Mouse (Mus musculus) stomach, postnatal 0 days (tissue): ENCODE results near the gene Ttll12. TPM values are rescaled to one million over a fixed set of nuclear protein-coding genes. Genes with fewer than 3 reads are reported as not detected.
A peak's percentile ranks its signal among the peaks of the same experiment; 100 is the strongest.

Experiments
- ATAC-seq: fragments of 200-750 bp; cut with Nextera tagmentation; 2 replicates; pipeline ENCODE4 v1.8.0; 2017; ENCODE audit not compliant: low FRiP score, low TSS enrichment
- DNase-seq: peaks from one replicate; pipeline ENCODE4 v3.0.0-alpha.2; 2016; ENCODE audit warnings: low spot score
- H3K27ac ChIP-seq: fragments of 300-500 bp; sonication (generic); replicated peaks from 2 replicates; pipeline ENCODE4 v1.5.1; 2014; ENCODE audit warnings: mild to moderate bottlenecking, control low read depth
- H3K27me3 ChIP-seq: fragments of 300-500 bp; sonication (generic); 2 replicates; pipeline ENCODE4 v1.6.1; 2014; ENCODE audit warnings: low read length; ENCODE audit not compliant: control insufficient read depth, insufficient read depth
- H3K36me3 ChIP-seq: fragments of 300-500 bp; sonication (generic); 2 replicates; pipeline ENCODE4 v1.6.1; 2014; ENCODE audit warnings: low read length, mixed read lengths; ENCODE audit not compliant: control insufficient read depth, insufficient read depth
- H3K4me1 ChIP-seq: fragments of 300-500 bp; sonication (generic); replicated peaks from 2 replicates; pipeline ENCODE4 v1.6.1; 2014; ENCODE audit warnings: antibody characterized with exemption; ENCODE audit not compliant: control insufficient read depth, insufficient read depth
- H3K4me2 ChIP-seq: fragments of 300-500 bp; sonication (generic); replicated peaks from 2 replicates; pipeline ENCODE4 v1.6.1; 2014; ENCODE audit warnings: low read depth, mild to moderate bottlenecking, control low read depth, moderate library complexity
- H3K4me3 ChIP-seq: fragments of 300-500 bp; sonication (generic); 2 replicates; pipeline ENCODE4 v1.5.1; 2014; ENCODE audit warnings: low read depth, low read length, control low read depth
- H3K9ac ChIP-seq: fragments of 300-500 bp; sonication (generic); 2 replicates; pipeline ENCODE4 v1.6.1; 2014; ENCODE audit warnings: mild to moderate bottlenecking, low read length, control low read depth, mixed read lengths
- H3K9me3 ChIP-seq: fragments of 300-500 bp; sonication (generic); 2 replicates; pipeline ENCODE4 v1.6.1; 2016; ENCODE audit warnings: low read length; ENCODE audit not compliant: control insufficient read depth
- CTCF ChIP-seq: IDR thresholded peaks from 2 replicates; pipeline ENCODE4 v1.5.1; 2016; ENCODE audit warnings: antibody characterized with exemption, low read depth, mild to moderate bottlenecking, moderate library complexity
- EP300 ChIP-seq: optimal IDR thresholded peaks from 2 replicates; pipeline ENCODE3; 2016; ENCODE audit warnings: antibody characterized with exemption
- WGBS: fragments of 180-500 bp; shearing (Covaris S2); extraction: QIAGEN DNeasy Blood & Tissue Kit; methylation state at CpG from one replicate; pipeline ENCODE4 v1.1.7; 2014; 5-methylcytosine and 5-hydroxymethylcytosine counted together
- polyA plus RNA-seq: library from polyadenylated mRNA; unstranded; fragments of >200 nt; fragmentation: Nextera tagmentation; extraction: Ambion mirVana; gene quantifications from 2 replicates; pipeline ENCODE4 v1.2.1, GENCODE M21; 2015

The Ttll12 gene
- polyA plus RNA-seq, 1 experiment from 2014 or later = 17.3 TPM

- no peak for TF ChIP-seq EP300
- TF ChIP-seq CTCF = no peak
- H3K27me3 ChIP-seq = no peaks in the 10 kb centered on the region
- no peak overlapping the region for H3K9ac ChIP-seq
- WGBS = 85% methylated on average over 4 of the region's 4 CpGs
- no peak overlapping the region for H3K4me3 ChIP-seq
- no peak for DNase-seq
- H3K9me3 ChIP-seq = 0 out of 2 replicates have a peak, but pooled peaks cover 4% of the 10 kb centered on the region
- H3K27ac ChIP-seq = no peak overlapping the region
- no peak overlapping the region for H3K4me2 ChIP-seq
- H3K4me1 ChIP-seq = no peaks in the 10 kb centered on the region
- no peak for ATAC-seq
- H3K36me3 ChIP-seq = peaks cover 46% of the 10 kb centered on the region
Measured at GRCm38 (mm10) chr15:83582931-83583330, 12.0 kb downstream of the Ttll12 start.

- Histone ChIP-seq H3K9ac (no peak overlapping the region), H3K4me3 (no peak overlapping the region), H3K36me3 (peaks cover 29% of the 10 kb centered on the region), H3K27ac (no peak overlapping the region), H3K4me2 (no peak overlapping the region), H3K4me1 (no peaks in the 10 kb centered on the region), H3K27me3 (no peaks in the 10 kb centered on the region), H3K9me3 (no peaks in the 10 kb centered on the region)
- DNase-seq (no peak), ATAC-seq (no peak)
- WGBS = 86% methylated on average over 9 of the region's 9 CpGs
- no peak for TF ChIP-seq CTCF
- no peak for TF ChIP-seq EP300
Measured at GRCm38 (mm10) chr15:83576651-83577050, 18.3 kb downstream of the Ttll12 start.

- no peak overlapping the region; the same call in 1 of the 2 replicates for H3K27ac ChIP-seq
- ATAC-seq (no peak), DNase-seq (no peak)
- no peak overlapping the region for H3K4me2 ChIP-seq
- H3K9ac ChIP-seq = no peak overlapping the region
- H3K36me3 ChIP-seq = peaks cover 26% of the 10 kb centered on the region
- H3K27me3 ChIP-seq = no peaks in the 10 kb centered on the region
- TF ChIP-seq CTCF (no peak), EP300 (no peak)
- WGBS = 83% methylated on average over 8 of the region's 8 CpGs
- H3K9me3 ChIP-seq = no peaks in the 10 kb centered on the region
- no peak overlapping the region for H3K4me3 ChIP-seq
- no peaks in the 10 kb centered on the region for H3K4me1 ChIP-seq
Measured at GRCm38 (mm10) chr15:83575543-83575942, 19.4 kb downstream of the Ttll12 start.

GRCm38 (mm10) chr15:83574731-83575351 lies 20.1 kb downstream of the Ttll12 start:
- no peak overlapping the region for H3K9ac ChIP-seq
- no peak overlapping the region for H3K4me2 ChIP-seq
- H3K27ac ChIP-seq = peak overlapping the region; percentile 30; the same call in 1 of the 2 replicates
- H3K4me3 ChIP-seq = no peak overlapping the region
- no peaks in the 10 kb centered on the region for H3K4me1 ChIP-seq
- ATAC-seq (no peak; the same call in 1 of the 2 replicates), DNase-seq (no peak)
- H3K27me3 ChIP-seq = no peaks in the 10 kb centered on the region
- H3K9me3 ChIP-seq = no peaks in the 10 kb centered on the region
- H3K36me3 ChIP-seq = peaks cover 22% of the 10 kb centered on the region
- TF ChIP-seq EP300 (no peak), CTCF (no peak)
- WGBS = 57% methylated on average over 6 of the region's 6 CpGs

- Histone ChIP-seq H3K27me3 (no peaks in the 10 kb centered on the region), H3K9ac (no peak overlapping the region), H3K36me3 (peaks cover 14% of the 10 kb centered on the region), H3K9me3 (no peaks in the 10 kb centered on the region), H3K27ac (no peak overlapping the region), H3K4me3 (no peak overlapping the region), H3K4me2 (no peak overlapping the region), H3K4me1 (no peaks in the 10 kb centered on the region)
- TF ChIP-seq EP300 = no peak
- no peak for ATAC-seq
- no peak for DNase-seq
- 92% methylated on average over 12 of the region's 12 CpGs for WGBS
Measured at GRCm38 (mm10) chr15:83573606-83574005, 21.4 kb downstream of the Ttll12 start.

- no peak overlapping the region for H3K9ac ChIP-seq
- H3K4me1 ChIP-seq = no peaks in the 10 kb centered on the region
- H3K27ac ChIP-seq = no peak overlapping the region
- WGBS = 78% methylated on average over 4 of the region's 4 CpGs
- ATAC-seq = no peak
- H3K4me3 ChIP-seq = no peak overlapping the region
- TF ChIP-seq EP300 = no peak
- TF ChIP-seq CTCF = no peak
- no peaks in the 10 kb centered on the region for H3K27me3 ChIP-seq
- no peaks in the 10 kb centered on the region for H3K9me3 ChIP-seq
- DNase-seq = no peak
- no peak overlapping the region for H3K4me2 ChIP-seq
- peaks cover 6% of the 10 kb centered on the region; the same call in 1 of the 2 replicates for H3K36me3 ChIP-seq
Measured at GRCm38 (mm10) chr15:83572132-83572531, 22.8 kb downstream of the Ttll12 start.
